Mouse (Mus musculus): ENCODE measurements around the gene Trim44.

Trim44 gene

GRCm38 (mm10) chr2:102407363-102408184 lies at the start of gene Trim44:
TSS of gene Trim44 (minus strand) at chr2:102407828.
- DNase-seq (ENCODE audit: low read depth, low spot score): no peak

GRCm38 (mm10) chr2:102455126-102455525 lies 47.5 kb upstream of the Trim44 start:
- no peak for DNase-seq (ENCODE audit: low read depth, low spot score)

GRCm38 (mm10) chr2:102453447-102453846 lies 45.8 kb upstream of the Trim44 start:
- DNase-seq (ENCODE audit: low read depth, low spot score): no peak

GRCm38 (mm10) chr2:102451671-102452549 lies 44.3 kb upstream of the Trim44 start, which contains the start of gene Fjx1:
TSS of gene Fjx1 (minus strand) at chr2:102452499.
- DNase-seq (ENCODE audit: low read depth, low spot score): no peak

GRCm38 (mm10) chr2:102450761-102451670 lies 43.4 kb upstream of the Trim44 start:
- no peak for DNase-seq (ENCODE audit: low read depth, low spot score)

GRCm38 (mm10) chr2:102450248-102450760 lies 42.7 kb upstream of the Trim44 start:
- DNase-seq (ENCODE audit: low read depth, low spot score): no peak

GRCm38 (mm10) chr2:102449630-102450247 lies 42.1 kb upstream of the Trim44 start:
- no peak for DNase-seq (ENCODE audit: low read depth, low spot score)

GRCm38 (mm10) chr2:102449056-102449455 lies 41.4 kb upstream of the Trim44 start:
- no peak for DNase-seq (ENCODE audit: low read depth, low spot score)

GRCm38 (mm10) chr2:102447831-102448230 lies 40.2 kb upstream of the Trim44 start:
- DNase-seq (ENCODE audit: low read depth, low spot score): no peak

- DNase-seq (ENCODE audit: low read depth, low spot score): no peak
Measured at GRCm38 (mm10) chr2:102446851-102447250, 39.2 kb upstream of the Trim44 start.

- DNase-seq (ENCODE audit: low read depth, low spot score): no peak
Measured at GRCm38 (mm10) chr2:102437357-102438030, 29.9 kb upstream of the Trim44 start.

- DNase-seq (ENCODE audit: low read depth, low spot score): no peak
Measured at GRCm38 (mm10) chr2:102433879-102434278, 26.3 kb upstream of the Trim44 start.

- no peak for DNase-seq (ENCODE audit: low read depth, low spot score)
Measured at GRCm38 (mm10) chr2:102431084-102431483, 23.5 kb upstream of the Trim44 start.

GRCm38 (mm10) chr2:102427974-102428373 lies 20.3 kb upstream of the Trim44 start:
- DNase-seq (ENCODE audit: low read depth, low spot score): no peak

GRCm38 (mm10) chr2:102426434-102426833 lies 18.8 kb upstream of the Trim44 start:
- no peak for DNase-seq (ENCODE audit: low read depth, low spot score)

- no peak for DNase-seq (ENCODE audit: low read depth, low spot score)
Measured at GRCm38 (mm10) chr2:102416149-102416743, 8.6 kb upstream of the Trim44 start.

- DNase-seq (ENCODE audit: low read depth, low spot score): no peak
Measured at GRCm38 (mm10) chr2:102412738-102413137, 5.1 kb upstream of the Trim44 start.

- no peak for DNase-seq (ENCODE audit: low read depth, low spot score)
Measured at GRCm38 (mm10) chr2:102410615-102411014, 3.0 kb upstream of the Trim44 start.

- DNase-seq (ENCODE audit: low read depth, low spot score): no peak
Measured at GRCm38 (mm10) chr2:102409741-102410140, 2.1 kb upstream of the Trim44 start.
